Mouse (Mus musculus) hindbrain, embryonic 15.5 days (tissue): ENCODE results near the gene Crk. TPM values are rescaled to one million over a fixed set of nuclear protein-coding genes. Genes with fewer than 3 reads are reported as not detected.

Experiments
- ATAC-seq: fragments of 200-750 bp; cut with Nextera tagmentation; 2 replicates; pipeline ENCODE4 v1.8.0; 2017; ENCODE audit warnings: low read depth, moderate number of reproducible peaks, moderate TSS enrichment; ENCODE audit not compliant: low FRiP score
- H3K27ac ChIP-seq: fragments of 300-500 bp; sonication (generic); replicated peaks from 2 replicates; pipeline ENCODE4 v1.5.1; 2015; ENCODE audit warnings: mild to moderate bottlenecking, inconsistent platforms
- H3K27me3 ChIP-seq: fragments of 300-500 bp; sonication (generic); 2 replicates; pipeline ENCODE4 v1.6.1; 2015; ENCODE audit warnings: control low read depth, inconsistent platforms
- H3K36me3 ChIP-seq: fragments of 300-500 bp; sonication (generic); 2 replicates; pipeline ENCODE4 v1.6.1; 2015; ENCODE audit warnings: control low read depth, inconsistent platforms
- H3K4me1 ChIP-seq: fragments of 300-500 bp; sonication (generic); replicated peaks from 2 replicates; pipeline ENCODE4 v1.6.1; 2015; ENCODE audit warnings: control low read depth, inconsistent platforms
- H3K4me2 ChIP-seq: fragments of 300-500 bp; sonication (generic); 2 replicates; pipeline ENCODE4 v1.6.1; 2015; ENCODE audit warnings: moderate library complexity, mild to moderate bottlenecking, inconsistent platforms
- H3K4me3 ChIP-seq: fragments of 300-500 bp; sonication (generic); 2 replicates; pipeline ENCODE4 v1.5.1; 2015; ENCODE audit warnings: mild to moderate bottlenecking, inconsistent platforms
- H3K9ac ChIP-seq: fragments of 300-500 bp; sonication (generic); 2 replicates; pipeline ENCODE4 v1.6.1; 2015; ENCODE audit warnings: inconsistent platforms
- H3K9me3 ChIP-seq: fragments of 300-500 bp; sonication (generic); 2 replicates; pipeline ENCODE4 v1.6.1; 2016; ENCODE audit warnings: control low read depth, inconsistent platforms
- WGBS: fragments of 180-500 bp; shearing (Covaris S2); methylation state at CpG from one replicate; pipeline ENCODE4 v1.1.7; 2015; 5-methylcytosine and 5-hydroxymethylcytosine counted together
- polyA plus RNA-seq: library from polyadenylated mRNA; unstranded; fragments of >200 nt; fragmentation: Nextera tagmentation; extraction: Ambion mirVana; gene quantifications from 2 replicates; pipeline ENCODE4 v1.2.1, GENCODE M21; 2015

Crk gene
- 109 TPM in 2 replicates for polyA plus RNA-seq

DNA sequence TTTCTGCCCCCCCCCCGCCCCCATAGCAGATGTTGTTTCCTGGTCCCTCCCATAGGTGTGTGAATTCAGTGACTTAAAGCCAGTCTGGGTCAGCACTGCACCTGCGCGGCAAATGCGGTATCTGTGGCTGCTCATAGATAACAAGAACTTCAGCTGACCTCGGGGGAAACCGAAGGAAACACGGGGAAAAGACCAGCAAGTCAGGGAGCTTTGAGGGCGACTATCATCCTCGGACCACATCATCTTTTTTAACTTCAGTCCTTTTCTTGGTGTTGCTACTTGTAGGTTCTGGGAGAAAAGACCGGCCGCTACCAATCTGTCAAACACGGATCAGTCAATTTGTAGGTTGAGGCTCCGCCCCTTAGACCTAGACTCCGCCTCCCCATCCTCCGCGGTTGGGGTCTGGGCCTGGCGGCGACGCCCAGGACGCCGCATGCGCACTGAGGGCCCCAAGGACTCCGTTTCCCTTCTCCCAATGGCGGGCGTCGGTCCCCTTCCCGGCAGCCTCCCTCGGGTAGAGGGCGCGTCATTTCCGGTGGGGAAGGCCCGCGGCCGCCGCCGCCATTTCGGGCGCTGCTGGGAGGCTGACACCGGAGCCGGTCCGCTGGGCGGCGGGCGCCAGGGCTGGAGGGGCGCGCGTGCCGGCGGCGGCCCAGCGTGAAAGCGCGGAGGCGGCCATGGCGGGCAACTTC is at the start of gene Crk:
Gene Crk (plus strand): TSS at position 513 of the 692 bp plus-strand sequence.
- Histone ChIP-seq H3K4me1 (peaks cover 27% of the 10 kb centered on the region), H3K4me2 (peak within 1 kb of the TSS; percentile 75), H3K4me3 (peak within 1 kb of the TSS; percentile 97), H3K36me3 (no peaks in the 10 kb centered on the region), H3K27me3 (no peaks in the 10 kb centered on the region), H3K27ac (peak within 1 kb of the TSS; percentile 94), H3K9me3 (no peaks in the 10 kb centered on the region), H3K9ac (peak within 1 kb of the TSS; percentile 88)
- under 1% methylated on average over 55 of the region's 55 CpGs for WGBS
- ATAC-seq: peak; percentile 98

DNA sequence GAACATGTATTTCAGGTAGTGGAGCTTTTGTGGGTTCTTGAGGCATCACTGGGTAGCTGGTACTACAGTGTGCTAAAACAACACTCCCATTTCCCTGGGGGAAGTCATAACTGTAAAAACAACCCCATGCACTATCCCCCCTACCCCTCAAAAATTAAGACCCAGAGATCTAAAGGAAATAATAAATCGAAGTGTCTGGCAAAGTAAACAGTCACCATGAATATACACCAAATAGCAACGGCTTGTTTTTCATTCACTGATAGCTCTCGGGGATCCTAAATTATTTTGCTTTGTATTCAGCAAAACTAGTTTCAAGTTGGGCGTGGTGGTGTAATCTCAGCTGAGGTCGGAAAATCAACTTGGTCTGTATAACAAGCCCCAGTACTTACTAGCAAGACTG is 49.0 kb upstream of the Crk start:
- no peaks in the 10 kb centered on the region for H3K9me3 ChIP-seq
- no peaks in the 10 kb centered on the region for H3K27me3 ChIP-seq
- H3K27ac ChIP-seq: peak overlapping the region; percentile 82
- peak overlapping the region; percentile 80 for H3K4me2 ChIP-seq
- ATAC-seq: no peak
- peaks cover 38% of the 10 kb centered on the region for H3K36me3 ChIP-seq
- peaks cover 21% of the 10 kb centered on the region for H3K4me1 ChIP-seq
- H3K4me3 ChIP-seq: peak overlapping the region; percentile 63
- 17% methylated on average over 5 of the region's 5 CpGs for WGBS
- peak overlapping the region; percentile 55 for H3K9ac ChIP-seq

DNA sequence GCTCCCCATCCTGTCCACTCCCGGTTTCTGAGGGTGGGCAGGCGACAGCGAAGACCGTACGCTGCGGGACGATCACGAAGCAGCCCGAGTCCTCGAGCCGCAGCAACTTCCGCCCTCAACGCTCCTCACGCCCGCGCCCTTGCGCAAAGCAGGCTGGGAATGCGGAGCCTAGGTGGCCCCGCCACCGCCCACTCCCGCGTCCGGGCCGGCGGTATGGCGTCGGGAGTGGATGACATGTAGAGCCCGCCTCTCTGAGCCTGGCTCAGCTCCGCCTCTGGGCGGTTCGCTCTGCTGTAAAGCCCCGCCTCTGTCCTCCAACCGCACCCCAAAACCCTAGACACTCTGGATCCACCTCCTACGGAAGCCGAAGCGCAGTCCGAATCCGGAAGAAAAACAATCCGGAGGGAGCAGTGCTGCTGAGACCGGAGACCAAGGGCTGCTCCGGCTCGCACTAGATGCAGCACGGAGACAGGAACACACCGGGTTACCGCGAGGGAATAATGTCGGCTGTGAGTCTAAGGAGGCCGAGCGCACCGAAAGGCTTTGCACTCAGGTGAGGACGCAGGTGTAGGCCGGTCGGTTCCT is 48.3 kb upstream of the Crk start, which contains the start of gene Inpp5k:
Gene Inpp5k (plus strand): TSS at position 344 of the 585 bp plus-strand sequence.
- Histone ChIP-seq H3K4me2 (peak within 1 kb of the TSS; percentile 80), H3K27ac (peak within 1 kb of the TSS; percentile 82), H3K4me3 (peak within 1 kb of the TSS; percentile 63), H3K36me3 (peaks cover 32% of the 10 kb centered on the region), H3K9ac (peak within 1 kb of the TSS; percentile 55), H3K4me1 (peaks cover 21% of the 10 kb centered on the region), H3K27me3 (no peaks in the 10 kb centered on the region), H3K9me3 (no peaks in the 10 kb centered on the region)
- under 1% methylated on average over 53 of the region's 53 CpGs for WGBS
- peak; percentile 100 for ATAC-seq

DNA sequence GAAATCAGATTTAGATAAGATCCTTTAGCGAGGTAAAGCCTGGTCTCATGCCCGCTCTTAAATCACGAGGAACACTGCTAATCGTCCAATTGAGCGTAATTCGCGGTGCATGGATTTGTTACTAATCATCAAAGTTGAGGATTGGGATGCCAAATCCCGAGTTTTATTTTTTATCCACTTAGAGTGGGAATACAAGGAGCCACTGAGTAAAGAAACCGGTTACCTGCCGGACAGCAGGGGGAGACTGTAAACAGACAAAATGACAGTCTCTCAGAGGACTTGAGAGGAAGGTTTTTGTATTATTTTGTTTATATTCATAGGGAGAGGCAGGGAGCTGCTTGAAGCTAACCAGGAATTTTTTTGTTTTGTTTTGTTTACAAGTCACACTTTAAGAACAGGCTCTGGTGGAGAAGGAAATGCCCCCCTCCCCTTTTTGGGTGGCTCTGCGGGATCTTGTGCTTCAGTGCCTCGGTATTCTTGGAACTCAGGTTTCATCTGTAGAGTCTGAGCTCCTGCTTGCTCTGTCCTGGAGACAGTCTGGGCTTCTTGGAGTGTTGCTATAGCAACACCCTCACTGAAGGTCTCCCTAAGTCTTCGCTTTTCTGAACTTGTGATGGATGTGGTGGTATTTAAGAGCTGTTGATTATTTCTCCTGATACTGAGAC is 47.4 kb upstream of the Crk start:
- H3K27me3 ChIP-seq: no peaks in the 10 kb centered on the region
- 9% methylated on average over 13 of the region's 13 CpGs for WGBS
- peaks cover 24% of the 10 kb centered on the region for H3K36me3 ChIP-seq
- peak overlapping the region; percentile 55 for H3K9ac ChIP-seq
- no peaks in the 10 kb centered on the region for H3K9me3 ChIP-seq
- H3K4me2 ChIP-seq: peak overlapping the region; percentile 80
- ATAC-seq: no peak
- H3K27ac ChIP-seq: peak overlapping the region; percentile 82
- H3K4me3 ChIP-seq: peak overlapping the region; percentile 63
- H3K4me1 ChIP-seq: peaks cover 21% of the 10 kb centered on the region

DNA sequence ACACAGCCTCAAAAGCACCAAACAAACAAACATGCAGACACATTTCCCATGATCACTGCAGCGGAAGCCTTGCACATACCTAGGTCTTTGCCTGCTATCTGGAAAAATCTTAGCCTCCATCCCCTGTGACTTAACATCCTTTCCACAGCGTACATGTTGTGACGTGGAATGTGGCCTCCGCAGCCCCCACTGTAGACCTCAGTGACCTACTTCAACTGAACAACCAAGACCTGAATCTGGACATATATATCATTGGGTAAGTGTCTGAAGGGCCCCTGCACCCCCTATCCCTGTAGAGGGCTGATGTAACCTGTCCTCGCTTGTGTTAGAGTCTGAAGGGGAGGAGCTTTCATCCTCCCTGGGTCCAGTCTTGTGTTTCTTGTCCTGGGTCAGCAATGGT is 46.1 kb upstream of the Crk start:
- peaks cover 21% of the 10 kb centered on the region for H3K4me1 ChIP-seq
- ATAC-seq: no peak
- no peak overlapping the region for H3K4me2 ChIP-seq
- no peak overlapping the region for H3K9ac ChIP-seq
- no peaks in the 10 kb centered on the region for H3K27me3 ChIP-seq
- no peak overlapping the region for H3K4me3 ChIP-seq
- no peak overlapping the region for H3K27ac ChIP-seq
- H3K36me3 ChIP-seq: peaks cover 17% of the 10 kb centered on the region
- 93% methylated on average over 5 of the region's 5 CpGs for WGBS
- H3K9me3 ChIP-seq: no peaks in the 10 kb centered on the region

DNA sequence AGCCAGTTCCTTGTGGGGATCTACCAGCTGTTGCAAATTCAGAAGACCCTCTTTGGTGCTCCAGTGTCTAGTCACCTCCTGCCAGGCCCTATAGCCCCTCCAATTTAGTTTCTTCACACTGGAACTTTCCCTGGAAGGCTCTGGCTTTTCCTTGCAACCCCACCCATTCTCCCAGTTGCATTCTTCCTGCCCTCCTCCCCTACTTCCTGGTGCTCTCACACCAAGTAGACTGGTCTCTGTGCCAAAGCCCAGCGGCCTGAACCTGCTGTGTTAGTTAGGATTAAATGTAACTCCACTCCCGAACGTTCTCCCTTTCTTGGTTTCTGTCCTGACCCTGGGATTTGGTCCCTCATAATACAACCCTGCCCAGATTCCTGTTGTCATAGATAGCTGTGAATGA is 44.3 kb upstream of the Crk start:
- no peak overlapping the region for H3K4me2 ChIP-seq
- H3K36me3 ChIP-seq: peaks cover 18% of the 10 kb centered on the region
- H3K9me3 ChIP-seq: no peaks in the 10 kb centered on the region
- no peaks in the 10 kb centered on the region for H3K27me3 ChIP-seq
- H3K27ac ChIP-seq: no peak overlapping the region
- H3K4me1 ChIP-seq: peaks cover 19% of the 10 kb centered on the region
- no peak overlapping the region for H3K4me3 ChIP-seq
- 81% methylated on average over 3 of the region's 3 CpGs for WGBS
- ATAC-seq: no peak
- H3K9ac ChIP-seq: no peak overlapping the region

DNA sequence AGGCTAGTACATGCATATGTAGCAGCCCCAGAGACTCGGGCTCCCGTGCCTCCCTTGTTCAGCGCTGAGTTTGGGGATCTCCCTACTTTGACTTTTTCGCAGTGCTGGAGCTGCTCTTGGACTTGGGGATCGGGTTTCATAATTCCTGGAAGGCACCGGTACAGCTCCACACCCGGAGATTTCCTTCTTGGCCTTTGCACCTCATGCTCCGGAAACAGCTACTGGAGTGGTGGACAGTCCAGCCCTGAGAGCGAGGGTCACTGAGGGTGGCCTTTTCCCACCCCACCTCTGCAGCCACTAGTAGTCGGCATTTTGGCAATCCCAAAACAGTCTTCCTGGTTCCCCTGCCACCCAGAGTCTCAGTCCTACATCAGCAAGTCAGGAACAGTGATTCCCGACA is 43.7 kb upstream of the Crk start:
- H3K9me3 ChIP-seq: no peaks in the 10 kb centered on the region
- ATAC-seq: no peak
- H3K4me3 ChIP-seq: no peak overlapping the region
- H3K36me3 ChIP-seq: peaks cover 18% of the 10 kb centered on the region
- no peak overlapping the region for H3K27ac ChIP-seq
- no peak overlapping the region for H3K9ac ChIP-seq
- WGBS: 83% methylated on average over 11 of the region's 11 CpGs
- H3K4me2 ChIP-seq: no peak overlapping the region
- peaks cover 14% of the 10 kb centered on the region for H3K4me1 ChIP-seq
- no peaks in the 10 kb centered on the region for H3K27me3 ChIP-seq

DNA sequence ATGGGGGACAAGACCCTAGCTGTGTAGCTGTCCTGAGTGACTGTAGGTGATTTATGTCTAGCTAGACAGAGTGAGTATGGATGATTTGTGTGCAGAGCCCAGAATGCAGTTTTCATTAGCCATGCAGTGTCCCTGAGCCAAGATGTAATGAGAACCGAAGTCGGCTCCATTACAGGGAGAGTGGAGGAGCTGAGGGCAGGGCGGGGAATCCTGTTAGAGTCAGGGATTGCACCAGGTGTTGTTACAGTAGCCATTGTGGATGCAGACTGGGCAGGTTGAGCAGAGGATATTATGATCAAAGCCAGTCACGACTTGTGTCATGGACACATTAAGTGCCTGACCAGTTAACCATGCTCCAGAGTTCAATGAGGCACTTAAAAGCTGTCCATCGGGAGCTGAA is 35.7 kb upstream of the Crk start:
- peaks cover 17% of the 10 kb centered on the region for H3K4me1 ChIP-seq
- H3K27ac ChIP-seq: no peak overlapping the region
- WGBS: 88% methylated on average over 5 of the region's 5 CpGs
- no peak overlapping the region for H3K4me2 ChIP-seq
- ATAC-seq: no peak
- no peaks in the 10 kb centered on the region for H3K27me3 ChIP-seq
- H3K9ac ChIP-seq: no peak overlapping the region
- H3K4me3 ChIP-seq: no peak overlapping the region
- H3K9me3 ChIP-seq: no peaks in the 10 kb centered on the region
- H3K36me3 ChIP-seq: 0 out of 2 replicates have a peak, but pooled peaks cover 7% of the 10 kb centered on the region

DNA sequence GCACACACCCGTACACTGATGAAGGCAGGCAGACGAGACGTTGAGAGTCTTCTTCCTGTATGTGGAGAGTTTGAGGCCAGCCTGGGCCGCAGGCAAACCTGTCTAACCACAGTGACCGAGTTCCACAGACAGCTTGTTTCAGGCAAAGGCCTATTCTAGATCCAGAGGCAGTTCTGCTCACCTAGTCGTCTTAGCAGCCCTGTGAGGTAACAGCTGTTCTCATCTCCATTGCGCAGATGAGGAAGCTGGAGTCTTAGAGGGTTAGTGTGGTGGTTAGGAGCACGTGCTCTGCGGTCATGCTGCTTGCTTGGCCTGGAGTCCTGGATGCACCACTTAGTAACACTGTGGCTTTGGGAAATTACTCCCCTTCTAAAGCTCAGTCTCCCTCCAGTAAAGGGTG is 34.4 kb upstream of the Crk start:
- 85% methylated on average over 9 of the region's 9 CpGs for WGBS
- no peak overlapping the region for H3K27ac ChIP-seq
- ATAC-seq: no peak
- H3K9ac ChIP-seq: no peak overlapping the region
- H3K4me1 ChIP-seq: peaks cover 20% of the 10 kb centered on the region
- H3K4me2 ChIP-seq: no peak overlapping the region
- H3K36me3 ChIP-seq: 0 out of 2 replicates have a peak, but pooled peaks cover 3% of the 10 kb centered on the region
- H3K4me3 ChIP-seq: no peak overlapping the region
- no peaks in the 10 kb centered on the region for H3K27me3 ChIP-seq
- no peaks in the 10 kb centered on the region for H3K9me3 ChIP-seq

DNA sequence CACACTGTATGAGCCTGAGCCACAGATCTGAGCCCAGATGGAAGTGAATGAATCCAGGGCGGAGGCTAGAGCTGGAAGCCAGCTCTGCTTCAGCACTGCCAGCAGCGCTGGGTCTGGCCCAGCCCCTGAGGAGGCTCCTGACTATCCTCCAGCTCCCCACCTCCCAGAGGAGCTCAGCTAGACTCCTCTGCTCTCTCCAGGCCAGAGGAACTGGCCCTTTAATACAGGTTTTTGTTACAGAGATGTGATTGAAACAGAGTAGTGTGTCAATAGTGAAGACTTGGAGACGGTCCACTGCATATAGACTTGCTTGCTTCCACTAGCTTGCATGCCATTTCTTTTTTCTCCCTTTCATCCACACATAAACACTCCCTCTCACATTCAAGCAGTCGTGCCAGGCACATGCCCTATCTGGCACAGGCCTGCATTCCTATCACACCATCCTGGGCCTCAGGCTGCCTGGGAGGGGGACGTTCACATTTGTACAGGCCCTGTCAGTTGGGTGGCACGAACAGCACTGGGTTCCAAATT is 31.3 kb upstream of the Crk start:
- H3K27ac ChIP-seq: no peak overlapping the region
- no peak overlapping the region for H3K4me3 ChIP-seq
- 59% methylated on average over 6 of the region's 6 CpGs for WGBS
- no peak overlapping the region for H3K9ac ChIP-seq
- no peaks in the 10 kb centered on the region for H3K9me3 ChIP-seq
- H3K36me3 ChIP-seq: 0 out of 2 replicates have a peak, but pooled peaks cover 3% of the 10 kb centered on the region
- H3K4me2 ChIP-seq: no peak overlapping the region
- peaks cover 37% of the 10 kb centered on the region for H3K4me1 ChIP-seq
- ATAC-seq: peak; percentile 74
- no peaks in the 10 kb centered on the region for H3K27me3 ChIP-seq

DNA sequence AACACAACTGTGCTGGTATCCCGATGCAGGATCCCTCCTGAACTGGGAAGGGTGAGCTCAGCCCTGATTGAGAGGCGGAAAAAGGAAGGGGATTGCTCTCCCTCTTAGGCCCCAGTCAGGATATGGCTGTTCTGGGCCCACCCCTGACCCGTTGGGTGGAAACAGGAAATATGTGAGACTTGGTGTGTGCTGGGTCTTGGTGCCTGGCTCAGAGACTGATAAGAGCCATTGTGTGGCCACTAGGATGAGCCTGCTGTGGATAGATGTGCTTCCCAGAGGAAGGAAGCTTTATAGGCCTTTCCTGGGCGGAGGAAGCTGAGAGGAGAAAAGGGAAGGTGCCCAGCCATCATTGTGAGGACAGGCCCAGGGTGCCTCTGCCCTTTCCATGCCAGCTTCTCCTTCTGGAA is 29.9 kb upstream of the Crk start:
- Histone ChIP-seq H3K9ac (no peak overlapping the region), H3K27me3 (peaks cover 12% of the 10 kb centered on the region), H3K9me3 (no peaks in the 10 kb centered on the region), H3K27ac (0 out of 2 replicates have a peak overlapping the region, but pooled peaks have one; percentile 23), H3K4me2 (no peak overlapping the region), H3K4me1 (peaks cover 46% of the 10 kb centered on the region), H3K36me3 (0 out of 2 replicates have a peak, but pooled peaks cover 3% of the 10 kb centered on the region), H3K4me3 (no peak overlapping the region)
- ATAC-seq: no peak
- 87% methylated on average over 4 of the region's 4 CpGs for WGBS

DNA sequence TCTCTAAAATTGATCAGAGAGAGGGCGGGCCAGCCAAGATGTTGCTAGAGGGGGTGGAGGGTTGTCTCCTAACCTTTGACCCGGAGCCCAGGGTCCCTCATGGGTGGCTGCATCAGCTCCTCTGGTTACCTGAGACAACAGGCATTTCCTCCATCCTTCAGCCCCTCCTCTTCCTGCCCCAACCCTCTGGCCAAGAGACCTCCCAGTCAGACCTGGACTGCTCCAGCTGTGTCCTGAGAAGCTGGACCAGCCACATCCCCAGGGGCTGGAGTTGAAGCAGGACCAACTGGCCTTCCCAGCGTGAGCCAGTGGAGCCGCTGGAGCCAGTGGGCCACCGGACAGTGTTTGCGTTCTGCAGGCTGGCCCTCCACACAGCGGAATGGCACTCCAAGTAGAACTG is 28.7 kb upstream of the Crk start, which contains the start of gene Myo1c:
Gene Myo1c (plus strand): TSS at position 194 of the 400 bp plus-strand sequence.
- 0 out of 2 replicates have a peak within 1 kb of the TSS, but pooled peaks have one; percentile 60 for H3K27ac ChIP-seq
- no peaks in the 10 kb centered on the region for H3K9me3 ChIP-seq
- H3K36me3 ChIP-seq: no peaks in the 10 kb centered on the region
- peak within 1 kb of the TSS; percentile 59 for H3K4me3 ChIP-seq
- H3K27me3 ChIP-seq: peaks cover 23% of the 10 kb centered on the region
- H3K4me2 ChIP-seq: peak within 1 kb of the TSS; percentile 90
- peaks cover 57% of the 10 kb centered on the region for H3K4me1 ChIP-seq
- H3K9ac ChIP-seq: peak within 1 kb of the TSS; percentile 66
- WGBS: 73% methylated on average over 7 of the region's 7 CpGs
- no peak for ATAC-seq
